Mouse (Mus musculus): Measurements from ENCODE around the gene Neurod2.

DNA sequence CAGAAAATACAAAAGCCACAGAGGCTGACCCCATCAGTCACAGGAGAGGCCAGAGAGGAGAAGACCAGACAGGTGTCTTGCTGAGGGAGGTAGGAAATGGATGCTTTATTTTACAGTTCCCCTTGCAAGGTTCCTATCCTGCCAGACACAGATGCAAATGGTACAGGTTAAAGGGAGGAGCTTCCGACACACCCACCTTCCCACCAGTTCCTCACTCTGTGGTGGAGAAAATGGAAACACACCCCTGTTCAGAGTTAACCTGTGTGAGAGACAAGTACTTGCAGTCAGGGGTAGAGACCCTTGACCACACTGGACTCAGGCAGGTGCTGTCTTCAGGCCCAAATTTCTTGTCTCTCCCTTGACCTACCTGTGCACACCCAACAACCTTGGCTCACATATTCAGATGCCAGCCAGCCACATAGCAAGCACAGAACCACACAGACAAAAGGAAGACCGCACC lies 1.3 kb upstream of the Neurod2 start:
- TF ChIP-seq POLR2A (IDR thresholded peaks at IDR 0.05; ENCODE audit: borderline replicate concordance, control insufficient read depth, low read depth, low read length) (no peak), CTCF (IDR thresholded peaks at IDR 0.05; ENCODE audit: control insufficient read depth, insufficient read depth, low read length) (no peak)

Data from bone marrow, adult 2 months (tissue).